Mouse (Mus musculus) embryonic facial prominence, embryonic 15.5 days (tissue): Measurements from ENCODE around the gene Ryr1. TPM values are rescaled to one million over a fixed set of nuclear protein-coding genes. Genes with fewer than 3 reads are reported as not detected.
A peak's percentile ranks its signal among the peaks of the same experiment; 100 is the strongest.
"Not testable (repeated sequence)": the region's sequence is repeated elsewhere in the genome, so short reads cannot be mapped to it uniquely, and the experiment has no call there.

Source experiments
- ATAC-seq: fragments of 200-750 bp; cut with Nextera tagmentation; 2 replicates; pipeline ENCODE4 v1.8.0; 2017; ENCODE audit warnings: low read depth, moderate TSS enrichment; ENCODE audit not compliant: insufficient number of reproducible peaks, low FRiP score, low TSS enrichment
- H3K27ac ChIP-seq: fragments of 300-500 bp; sonication (generic); replicated peaks from 2 replicates; pipeline ENCODE4 v1.5.1; 2015; ENCODE audit warnings: mild to moderate bottlenecking, inconsistent platforms
- H3K27me3 ChIP-seq: fragments of 300-500 bp; sonication (generic); 2 replicates; pipeline ENCODE4 v1.6.1; 2015; ENCODE audit warnings: inconsistent platforms
- H3K36me3 ChIP-seq: fragments of 300-500 bp; sonication (generic); 2 replicates; pipeline ENCODE4 v1.6.1; 2015; ENCODE audit warnings: mild to moderate bottlenecking, inconsistent platforms
- H3K4me1 ChIP-seq: fragments of 300-500 bp; sonication (generic); 2 replicates; pipeline ENCODE4 v1.6.1; 2015; ENCODE audit warnings: inconsistent platforms
- H3K4me2 ChIP-seq: fragments of 300-500 bp; sonication (generic); replicated peaks from 2 replicates; pipeline ENCODE4 v1.6.1; 2015; ENCODE audit warnings: mild to moderate bottlenecking, inconsistent platforms
- H3K4me3 ChIP-seq: fragments of 300-500 bp; sonication (generic); replicated peaks from 2 replicates; pipeline ENCODE4 v1.5.1; 2015; ENCODE audit warnings: mild to moderate bottlenecking, inconsistent platforms
- H3K9ac ChIP-seq: fragments of 300-500 bp; sonication (generic); 2 replicates; pipeline ENCODE4 v1.6.1; 2015; ENCODE audit warnings: inconsistent platforms
- H3K9me3 ChIP-seq: fragments of 300-500 bp; sonication (generic); replicated peaks from 2 replicates; pipeline ENCODE4 v1.6.1; 2016; ENCODE audit warnings: inconsistent platforms
- WGBS: fragments of 180-500 bp; shearing (Covaris S2); methylation state at CpG from one replicate; pipeline ENCODE4 v1.1.7; 2015; 5-methylcytosine and 5-hydroxymethylcytosine counted together
- polyA plus RNA-seq: library from polyadenylated mRNA; unstranded; fragments of >200 nt; fragmentation: Nextera tagmentation; extraction: Ambion mirVana; gene quantifications from 2 replicates; pipeline ENCODE4 v1.2.1, GENCODE M21; 2015

Ryr1 gene
- polyA plus RNA-seq, 1 experiment from 2014 or later: 8.0 TPM

DNA sequence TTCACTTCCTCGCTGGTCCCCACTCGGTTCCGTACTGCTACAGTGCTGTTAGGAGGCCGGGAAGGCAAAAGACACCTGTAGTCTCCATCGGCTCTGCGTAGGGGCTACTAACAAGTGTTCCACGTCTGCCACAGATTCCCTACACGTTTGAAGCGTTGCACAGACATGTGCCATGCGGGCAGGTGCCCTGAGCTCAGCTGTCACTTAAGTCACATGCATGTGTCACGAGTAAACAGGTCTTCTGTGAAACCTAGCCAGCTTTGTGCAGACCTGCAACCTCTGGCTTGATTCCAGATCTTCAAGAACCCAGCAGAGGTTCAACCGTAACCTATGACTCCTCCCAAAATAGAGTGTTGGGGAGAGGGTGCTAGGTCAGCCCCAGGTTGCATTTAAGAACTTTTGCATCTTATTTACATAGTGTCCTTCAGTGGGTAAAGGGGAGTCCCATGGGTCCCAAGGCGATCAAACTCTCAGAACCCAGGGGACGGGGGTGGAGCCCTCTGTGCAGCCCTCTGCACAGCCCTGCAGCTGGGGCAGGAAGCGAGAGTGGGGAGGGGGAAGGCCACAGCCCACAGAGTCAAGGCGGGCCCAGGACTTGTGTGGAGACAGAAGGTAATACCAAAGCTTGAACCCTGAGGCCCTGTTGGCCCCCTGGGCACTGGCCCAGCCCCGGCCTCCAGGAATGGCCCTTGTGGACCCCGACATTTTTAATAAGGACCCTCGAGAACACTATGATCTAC lies 142.5 kb downstream of the Ryr1 start:
- Histone ChIP-seq H3K9me3 (no peaks in the 10 kb centered on the region), H3K4me2 (peak overlapping the region; percentile 87), H3K4me1 (peaks cover 13% of the 10 kb centered on the region), H3K9ac (peak overlapping the region; percentile 60), H3K36me3 (peaks cover 20% of the 10 kb centered on the region), H3K27ac (peak overlapping the region; percentile 90), H3K27me3 (no peaks in the 10 kb centered on the region), H3K4me3 (peak overlapping the region; percentile 89)
- peak; percentile 19; the same call in 1 of the 2 replicates for ATAC-seq
- 11% methylated on average over 19 of the region's 19 CpGs for WGBS

- peak; percentile 94 for ATAC-seq
- H3K9ac ChIP-seq: peak within 1 kb of the TSS; percentile 77
- H3K27ac ChIP-seq: peak within 1 kb of the TSS; percentile 90
- whole genome bisulfite sequencing: 0% methylated on average over 36 of the region's 36 CpGs
- peaks cover 13% of the 10 kb centered on the region for H3K4me1 ChIP-seq
- H3K4me3 ChIP-seq: peak within 1 kb of the TSS; percentile 89
- peaks cover 27% of the 10 kb centered on the region for H3K36me3 ChIP-seq
- H3K9me3 ChIP-seq: no peaks in the 10 kb centered on the region
- peak within 1 kb of the TSS; percentile 91 for H3K4me2 ChIP-seq
- H3K27me3 ChIP-seq: no peaks in the 10 kb centered on the region
Measured at GRCm38 (mm10) chr7:28981651-28982273, 143.2 kb downstream of the Ryr1 start, which contains the start of the genes Eif3k and Map4k1. TSS of gene Eif3k (minus strand) at chr7:28981864. TSS of gene Map4k1 (plus strand) at chr7:28982050.

GRCm38 (mm10) chr7:28977556-28977955 lies 147.4 kb downstream of the Ryr1 start:
- H3K4me2 ChIP-seq: no peak overlapping the region
- H3K4me3 ChIP-seq: no peak overlapping the region
- no peaks in the 10 kb centered on the region for H3K27me3 ChIP-seq
- peaks cover 12% of the 10 kb centered on the region for H3K4me1 ChIP-seq
- H3K27ac ChIP-seq: no peak overlapping the region
- ATAC-seq: no peak
- H3K36me3 ChIP-seq: peaks cover 56% of the 10 kb centered on the region
- no peaks in the 10 kb centered on the region for H3K9me3 ChIP-seq
- WGBS: 86% methylated on average over 9 of the region's 9 CpGs
- H3K9ac ChIP-seq: no peak overlapping the region

GRCm38 (mm10) chr7:28973025-28973424 lies 152.0 kb downstream of the Ryr1 start:
- Histone ChIP-seq H3K9ac (no peak overlapping the region), H3K36me3 (peaks cover 62% of the 10 kb centered on the region), H3K4me2 (no peak overlapping the region), H3K4me3 (no peak overlapping the region), H3K4me1 (peaks cover 21% of the 10 kb centered on the region; the same call in 1 of the 2 replicates), H3K27me3 (no peaks in the 10 kb centered on the region), H3K9me3 (no peaks in the 10 kb centered on the region), H3K27ac (peak overlapping the region; percentile 76; the same call in 1 of the 2 replicates)
- no peak for ATAC-seq
- 84% methylated on average over 8 of the region's 8 CpGs for WGBS

DNA sequence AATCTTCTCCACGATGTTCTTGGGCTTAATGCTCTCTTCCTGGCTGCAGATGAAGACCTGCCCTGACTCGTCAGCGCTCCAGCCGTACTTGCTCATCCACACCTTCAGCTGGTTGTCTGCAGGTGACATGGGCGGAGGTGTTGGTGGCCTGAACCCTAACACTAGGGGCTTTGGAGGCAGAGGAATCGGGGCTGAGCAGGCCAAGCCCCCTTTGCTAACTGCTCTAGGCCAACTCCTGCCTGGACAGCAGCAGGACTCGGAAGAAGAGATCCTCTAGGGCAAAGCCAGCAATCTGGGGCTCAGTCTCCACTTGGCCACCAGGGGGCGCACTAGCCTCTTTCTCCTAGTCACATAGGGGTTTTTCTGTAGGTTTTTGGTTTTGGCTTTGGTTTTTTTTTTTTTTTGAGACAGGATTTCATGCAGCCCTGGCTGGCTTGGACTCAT lies 152.4 kb downstream of the Ryr1 start:
- Histone ChIP-seq H3K9me3 (no peaks in the 10 kb centered on the region), H3K9ac (no peak overlapping the region), H3K36me3 (peaks cover 57% of the 10 kb centered on the region), H3K27me3 (no peaks in the 10 kb centered on the region), H3K4me2 (no peak overlapping the region), H3K27ac (peak overlapping the region; percentile 76), H3K4me3 (no peak overlapping the region), H3K4me1 (peaks cover 21% of the 10 kb centered on the region; the same call in 1 of the 2 replicates)
- no peak for ATAC-seq
- WGBS: 58% methylated on average over 8 of the region's 8 CpGs

- Histone ChIP-seq H3K4me2 (no peak overlapping the region), H3K27ac (peak overlapping the region; percentile 76), H3K4me3 (no peak overlapping the region), H3K9me3 (no peaks in the 10 kb centered on the region), H3K4me1 (peaks cover 21% of the 10 kb centered on the region; the same call in 1 of the 2 replicates), H3K36me3 (peaks cover 50% of the 10 kb centered on the region), H3K27me3 (no peaks in the 10 kb centered on the region), H3K9ac (no peak overlapping the region)
- 59% methylated on average over 6 of the region's 6 CpGs for WGBS
- no peak for ATAC-seq
Measured at GRCm38 (mm10) chr7:28971770-28972269, 153.2 kb downstream of the Ryr1 start.

- no peak overlapping the region for H3K4me2 ChIP-seq
- no peaks in the 10 kb centered on the region for H3K9me3 ChIP-seq
- H3K27ac ChIP-seq: peak overlapping the region; percentile 76; the same call in 1 of the 2 replicates
- H3K9ac ChIP-seq: no peak overlapping the region
- H3K27me3 ChIP-seq: no peaks in the 10 kb centered on the region
- no peak overlapping the region for H3K4me3 ChIP-seq
- peaks cover 42% of the 10 kb centered on the region for H3K36me3 ChIP-seq
- peaks cover 21% of the 10 kb centered on the region; the same call in 1 of the 2 replicates for H3K4me1 ChIP-seq
- WGBS: 75% methylated on average over 7 of the region's 7 CpGs
- ATAC-seq: no peak
Measured at GRCm38 (mm10) chr7:28971029-28971428, 153.9 kb downstream of the Ryr1 start.

DNA sequence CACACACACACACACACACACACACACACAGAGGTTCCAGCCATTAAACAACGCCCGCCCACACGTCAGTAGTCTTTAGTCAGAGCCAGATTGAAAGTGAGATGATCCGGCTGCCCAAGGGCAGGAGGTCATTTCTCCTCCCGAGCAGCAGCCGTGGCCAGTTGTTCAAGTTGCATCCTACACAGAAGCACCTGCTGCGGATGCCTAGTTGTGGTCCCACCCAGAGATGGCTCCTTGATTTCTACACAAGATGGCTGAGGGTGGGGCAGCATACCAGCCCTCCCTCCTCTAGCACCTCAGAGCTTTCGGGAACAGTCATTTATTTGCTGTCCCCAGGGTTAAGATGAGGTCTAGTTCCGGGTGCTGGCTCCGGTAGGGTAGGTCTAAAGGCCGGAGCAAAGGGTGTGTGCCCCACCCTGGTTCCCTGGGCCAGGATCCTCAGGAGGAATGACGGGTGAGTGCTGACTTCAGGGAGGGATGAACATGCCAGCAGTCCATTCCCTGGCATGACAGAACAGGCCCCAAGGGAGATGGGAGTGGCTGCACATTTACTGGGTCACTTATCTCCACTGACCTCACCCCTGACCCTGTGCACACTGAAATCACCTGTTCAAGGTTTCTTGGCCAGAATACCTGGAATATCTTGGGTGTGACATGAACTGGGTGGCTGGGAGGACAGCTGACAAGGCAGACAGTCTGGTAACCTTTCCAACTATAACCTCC lies 155.1 kb downstream of the Ryr1 start:
- H3K4me1 ChIP-seq: peaks cover 21% of the 10 kb centered on the region; the same call in 1 of the 2 replicates
- no peak overlapping the region for H3K4me2 ChIP-seq
- peak overlapping the region; percentile 76; the same call in 1 of the 2 replicates for H3K27ac ChIP-seq
- H3K9ac ChIP-seq: no peak overlapping the region
- H3K4me3 ChIP-seq: no peak overlapping the region
- ATAC-seq: peak; percentile 19; the same call in 1 of the 2 replicates
- no peaks in the 10 kb centered on the region for H3K27me3 ChIP-seq
- WGBS: 65% methylated on average over 12 of the region's 12 CpGs
- H3K9me3 ChIP-seq: no peaks in the 10 kb centered on the region
- H3K36me3 ChIP-seq: peaks cover 38% of the 10 kb centered on the region

- H3K4me1 ChIP-seq: peaks cover 21% of the 10 kb centered on the region; the same call in 1 of the 2 replicates
- ATAC-seq: no peak
- no peak overlapping the region for H3K9ac ChIP-seq
- no peak overlapping the region for H3K4me3 ChIP-seq
- H3K4me2 ChIP-seq: no peak overlapping the region
- 74% methylated on average over 1 of the region's 1 CpGs for WGBS
- 0 out of 2 replicates have a peak overlapping the region, but pooled peaks have one; percentile 76 for H3K27ac ChIP-seq
- H3K36me3 ChIP-seq: peaks cover 33% of the 10 kb centered on the region
- H3K27me3 ChIP-seq: no peaks in the 10 kb centered on the region
- H3K9me3 ChIP-seq: no peaks in the 10 kb centered on the region
Measured at GRCm38 (mm10) chr7:28969271-28969670, 155.7 kb downstream of the Ryr1 start.

GRCm38 (mm10) chr7:28968120-28968519 lies 156.9 kb downstream of the Ryr1 start:
- not testable (repeated sequence) for ATAC-seq, H3K9ac ChIP-seq, H3K9me3 ChIP-seq, H3K4me3 ChIP-seq, H3K4me2 ChIP-seq, H3K27me3 ChIP-seq, H3K27ac ChIP-seq
- WGBS: 92% methylated on average over 8 of the region's 8 CpGs
- Histone ChIP-seq H3K36me3 (peaks cover 21% of the 10 kb centered on the region), H3K4me1 (peaks cover 20% of the 10 kb centered on the region; the same call in 1 of the 2 replicates)
